Mouse (Mus musculus): ENCODE measurements around the gene Man1c1. TPM values are rescaled to one million over a fixed set of nuclear protein-coding genes. Genes with fewer than 3 reads are reported as not detected.

Gene Man1c1
- polyA plus RNA-seq, 1 experiment from 2014 or later = 3.8 TPM

DNA sequence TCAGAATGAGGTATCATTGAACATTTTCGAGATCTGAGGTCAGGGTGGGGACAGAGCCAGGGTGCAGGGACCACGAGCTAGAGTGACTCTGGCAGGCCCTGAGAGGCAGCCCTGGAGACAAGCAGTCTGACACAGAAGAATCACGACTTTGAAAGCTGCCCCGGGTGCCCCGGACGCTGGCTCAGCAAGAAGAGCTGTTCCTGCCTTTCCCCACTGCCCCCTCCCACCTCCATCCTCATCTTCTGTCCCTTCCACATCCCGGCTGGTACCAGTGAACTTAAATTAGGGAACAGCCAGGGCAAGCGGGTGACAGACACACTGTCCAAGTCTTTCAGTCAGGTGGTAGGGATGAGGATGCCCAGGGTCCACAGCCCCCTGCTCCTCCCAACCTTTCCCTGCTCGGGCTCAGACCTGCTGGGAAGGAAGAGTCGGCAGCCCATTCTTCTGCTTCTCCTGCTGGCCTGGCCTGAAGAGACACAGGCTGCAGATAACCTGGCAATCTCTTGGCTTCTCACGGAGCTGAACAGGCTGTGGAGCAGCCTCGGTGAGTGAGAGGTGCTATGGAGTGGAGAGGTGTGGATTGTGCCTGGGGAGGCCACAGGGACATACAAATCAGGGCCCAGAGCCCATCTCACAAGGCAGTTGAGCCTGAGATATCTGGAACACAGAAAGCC, 35.6 kb downstream of the Man1c1 start:
- Histone ChIP-seq H3K9me3 (no peaks in the 10 kb centered on the region), H3K4me3 (no peak overlapping the region), H3K4me1 (peaks cover 14% of the 10 kb centered on the region; the same call in 1 of the 2 replicates), H3K36me3 (replicated peaks) (no peaks in the 10 kb centered on the region), H3K27me3 (replicated peaks) (no peaks in the 10 kb centered on the region), H3K9ac (no peak overlapping the region), H3K27ac (no peak overlapping the region), H3K4me2 (no peak overlapping the region)
- ATAC-seq (replicated peaks) = no peak
- WGBS = 65% methylated on average over 12 of the region's 12 CpGs

DNA sequence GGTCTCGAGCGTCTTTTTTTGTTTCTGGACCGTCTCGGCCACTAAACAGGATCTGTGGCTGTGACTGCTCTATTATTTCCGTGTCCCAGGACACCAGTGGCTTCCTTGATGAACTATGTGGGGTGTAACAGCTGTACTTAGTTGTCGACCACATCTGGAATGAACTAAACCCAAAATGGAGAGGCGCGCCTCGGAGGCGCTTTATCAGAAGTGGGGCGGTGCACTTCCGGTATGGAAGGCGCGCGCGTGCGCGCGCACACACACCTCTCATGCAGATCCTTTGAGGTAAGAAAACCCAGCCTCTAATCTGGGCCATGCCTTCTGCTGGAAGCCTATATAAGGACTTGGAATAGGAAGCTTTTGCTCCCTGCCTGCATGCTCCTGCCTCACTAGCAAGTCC, 37.7 kb downstream of the Man1c1 start:
- ATAC-seq (replicated peaks) = no peak
- 91% methylated on average over 19 of the region's 19 CpGs for WGBS
- Histone ChIP-seq H3K4me1 (peaks cover 32% of the 10 kb centered on the region), H3K27me3 (replicated peaks) (no peaks in the 10 kb centered on the region), H3K4me2 (no peak overlapping the region), H3K27ac (no peak overlapping the region), H3K4me3 (no peak overlapping the region), H3K9me3 (no peaks in the 10 kb centered on the region), H3K9ac (no peak overlapping the region), H3K36me3 (replicated peaks) (no peaks in the 10 kb centered on the region)

DNA sequence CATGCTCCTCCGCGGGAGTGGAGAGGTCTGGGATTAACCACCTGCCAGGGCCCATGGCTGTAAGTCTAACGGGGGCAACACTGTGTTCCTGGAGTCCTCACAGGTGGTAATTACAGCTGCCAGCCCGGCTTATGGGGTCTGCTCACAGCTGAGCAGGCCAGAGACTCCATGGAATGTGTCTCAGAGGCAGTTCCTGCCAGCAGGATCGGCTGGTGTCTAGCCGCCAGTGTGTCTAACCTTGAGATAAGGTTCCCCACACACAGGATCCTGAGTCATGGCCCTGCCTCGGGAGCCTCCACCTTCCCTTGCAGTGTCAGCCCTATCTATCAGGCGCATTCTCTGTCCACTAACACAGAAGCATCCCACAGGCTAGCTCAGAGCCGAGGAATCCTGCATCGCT, 41.0 kb downstream of the Man1c1 start:
- no peaks in the 10 kb centered on the region for H3K36me3 ChIP-seq (replicated peaks)
- no peak overlapping the region for H3K27ac ChIP-seq
- H3K4me2 ChIP-seq = no peak overlapping the region
- no peaks in the 10 kb centered on the region for H3K27me3 ChIP-seq (replicated peaks)
- ATAC-seq (replicated peaks) = no peak
- H3K4me3 ChIP-seq = no peak overlapping the region
- no peak overlapping the region for H3K9ac ChIP-seq
- WGBS = 50% methylated on average over 10 of the region's 10 CpGs
- peaks cover 43% of the 10 kb centered on the region for H3K4me1 ChIP-seq
- H3K9me3 ChIP-seq = no peaks in the 10 kb centered on the region

DNA sequence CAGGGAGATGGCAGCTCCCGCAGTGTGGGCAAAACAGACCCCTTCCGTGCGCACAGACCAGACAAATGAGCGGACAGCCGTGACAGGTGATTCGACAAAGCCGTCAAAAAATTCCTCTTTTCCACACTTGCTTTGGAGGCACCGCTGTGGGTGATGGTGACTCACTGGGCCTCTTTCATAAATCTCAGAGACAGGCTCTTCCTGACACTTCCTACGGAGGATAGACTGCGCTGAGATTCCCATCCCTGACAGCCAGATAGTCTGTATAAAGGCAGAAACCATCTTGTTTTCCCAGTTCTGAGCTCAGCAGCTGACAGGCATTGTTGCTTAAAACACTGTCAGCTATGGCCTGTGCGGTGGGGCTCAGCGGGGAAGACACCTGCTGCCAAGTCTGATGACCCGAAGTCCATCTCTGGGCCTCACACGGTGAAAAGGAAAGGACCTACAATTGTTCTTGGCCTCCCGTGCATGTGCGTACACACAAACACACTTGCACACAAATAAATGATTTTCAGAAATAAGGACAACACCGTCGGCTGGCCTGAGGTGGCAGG, 43.4 kb downstream of the Man1c1 start:
- Histone ChIP-seq H3K27me3 (replicated peaks) (no peaks in the 10 kb centered on the region), H3K27ac (peak overlapping the region; percentile 70), H3K9ac (no peak overlapping the region), H3K4me1 (peaks cover 51% of the 10 kb centered on the region), H3K4me3 (no peak overlapping the region), H3K4me2 (peak overlapping the region; percentile 44), H3K9me3 (no peaks in the 10 kb centered on the region), H3K36me3 (replicated peaks) (no peaks in the 10 kb centered on the region)
- ATAC-seq (replicated peaks) = peak; percentile 27; the same call in 1 of the 2 replicates
- 20% methylated on average over 18 of the region's 18 CpGs for WGBS

DNA sequence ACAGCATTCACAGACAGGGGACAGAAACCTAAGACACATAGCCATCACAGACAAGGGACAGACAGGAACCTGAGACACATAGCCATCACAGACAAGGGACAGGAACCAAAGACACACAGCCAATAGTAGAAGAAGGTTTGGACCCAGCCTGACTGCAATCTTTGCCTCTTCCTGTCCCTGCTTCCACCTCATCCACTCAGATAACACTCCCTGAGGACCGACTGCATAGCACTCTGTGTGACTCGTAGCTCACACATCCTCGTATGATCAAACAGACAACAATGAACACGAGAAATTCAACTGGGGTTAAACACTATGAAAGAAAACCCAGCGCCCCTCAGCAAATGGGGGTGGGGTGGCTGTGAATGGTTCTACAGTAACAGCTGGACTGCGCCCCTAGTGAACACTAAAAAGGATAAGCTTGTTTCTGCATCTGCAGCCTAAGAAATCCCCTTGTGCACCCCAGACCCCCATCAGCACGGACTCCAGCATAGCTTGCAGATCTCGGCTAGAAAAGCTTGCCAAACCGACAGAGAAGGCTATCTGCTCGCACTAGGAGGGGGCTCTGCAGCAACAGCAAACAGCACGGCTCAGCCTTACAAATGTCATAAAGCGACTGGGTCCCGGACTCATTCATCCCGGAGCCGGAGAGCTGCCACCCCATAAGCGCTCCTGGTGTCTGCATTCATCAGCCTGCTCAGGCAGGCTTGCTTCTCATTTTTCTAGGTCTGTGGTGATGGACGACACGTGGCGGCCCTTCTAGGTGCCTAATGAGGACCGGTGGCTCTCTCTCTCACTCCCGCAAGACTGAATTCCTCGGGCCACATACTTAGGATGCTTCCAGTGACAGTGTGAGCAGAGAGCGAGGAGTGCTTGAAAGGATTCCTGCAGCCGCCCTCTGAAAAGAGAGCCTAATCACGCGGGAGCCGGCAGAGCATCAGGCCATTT, 44.5 kb downstream of the Man1c1 start:
- peaks cover 51% of the 10 kb centered on the region for H3K4me1 ChIP-seq
- no peaks in the 10 kb centered on the region for H3K36me3 ChIP-seq (replicated peaks)
- 0 out of 2 replicates have a peak overlapping the region, but pooled peaks have one; percentile 21 for H3K9ac ChIP-seq
- WGBS = 8% methylated on average over 27 of the region's 27 CpGs
- H3K4me3 ChIP-seq = peak overlapping the region; percentile 17
- peak; percentile 55 for ATAC-seq (replicated peaks)
- H3K27ac ChIP-seq = peak overlapping the region; percentile 70
- no peaks in the 10 kb centered on the region for H3K27me3 ChIP-seq (replicated peaks)
- peak overlapping the region; percentile 44 for H3K4me2 ChIP-seq
- H3K9me3 ChIP-seq = no peaks in the 10 kb centered on the region

DNA sequence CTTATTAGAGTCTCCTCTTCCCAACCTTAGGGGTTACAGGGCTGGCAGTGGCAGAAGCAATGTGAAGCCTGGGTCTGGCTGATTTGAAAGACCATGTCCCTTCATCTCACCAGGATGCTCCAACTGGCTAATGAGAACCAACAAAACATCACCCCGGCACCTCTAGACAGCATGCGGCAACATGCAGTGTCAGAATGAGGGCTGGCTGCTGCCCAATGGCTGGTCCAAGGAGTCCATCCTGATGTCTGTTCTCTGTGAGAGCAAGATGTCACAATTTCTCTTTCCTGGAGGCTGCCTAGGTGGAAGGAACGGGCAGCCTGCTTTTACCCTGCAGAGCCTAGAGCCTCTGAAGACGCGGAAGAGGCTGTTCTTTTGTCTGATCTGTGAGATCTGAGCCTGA, 46.6 kb downstream of the Man1c1 start:
- peak overlapping the region; percentile 6; the same call in 1 of the 2 replicates for H3K27ac ChIP-seq
- no peak overlapping the region for H3K9ac ChIP-seq
- ATAC-seq (replicated peaks) = no peak
- 35% methylated on average over 5 of the region's 5 CpGs for WGBS
- no peaks in the 10 kb centered on the region for H3K9me3 ChIP-seq
- no peak overlapping the region for H3K4me2 ChIP-seq
- no peaks in the 10 kb centered on the region for H3K36me3 ChIP-seq (replicated peaks)
- no peak overlapping the region for H3K4me3 ChIP-seq
- peaks cover 48% of the 10 kb centered on the region for H3K4me1 ChIP-seq
- no peaks in the 10 kb centered on the region for H3K27me3 ChIP-seq (replicated peaks)

DNA sequence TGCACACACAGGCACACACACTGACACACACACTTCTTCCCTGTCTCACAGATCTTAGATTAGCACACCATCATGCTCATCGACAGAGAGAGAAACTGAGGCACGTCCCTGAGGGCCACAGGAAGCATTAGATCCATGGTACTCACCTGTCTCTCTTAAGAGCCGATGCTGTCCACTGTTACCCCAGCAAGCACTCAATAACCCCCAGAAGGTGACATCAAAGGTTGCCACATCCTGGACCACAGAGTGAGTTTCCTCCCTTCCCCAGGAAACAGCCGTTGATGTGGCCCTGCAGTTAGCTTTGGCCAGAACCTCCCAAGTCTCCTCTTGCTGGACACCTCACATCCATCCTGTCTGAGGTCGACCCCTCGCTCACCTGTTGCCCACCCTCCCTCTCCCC, 49.7 kb downstream of the Man1c1 start:
- 90% methylated on average over 6 of the region's 6 CpGs for WGBS
- H3K4me2 ChIP-seq = no peak overlapping the region
- no peak overlapping the region for H3K9ac ChIP-seq
- no peak for ATAC-seq (replicated peaks)
- no peaks in the 10 kb centered on the region for H3K27me3 ChIP-seq (replicated peaks)
- H3K36me3 ChIP-seq (replicated peaks) = no peaks in the 10 kb centered on the region
- H3K27ac ChIP-seq = no peak overlapping the region
- no peak overlapping the region for H3K4me3 ChIP-seq
- no peaks in the 10 kb centered on the region for H3K9me3 ChIP-seq
- peaks cover 19% of the 10 kb centered on the region for H3K4me1 ChIP-seq

DNA sequence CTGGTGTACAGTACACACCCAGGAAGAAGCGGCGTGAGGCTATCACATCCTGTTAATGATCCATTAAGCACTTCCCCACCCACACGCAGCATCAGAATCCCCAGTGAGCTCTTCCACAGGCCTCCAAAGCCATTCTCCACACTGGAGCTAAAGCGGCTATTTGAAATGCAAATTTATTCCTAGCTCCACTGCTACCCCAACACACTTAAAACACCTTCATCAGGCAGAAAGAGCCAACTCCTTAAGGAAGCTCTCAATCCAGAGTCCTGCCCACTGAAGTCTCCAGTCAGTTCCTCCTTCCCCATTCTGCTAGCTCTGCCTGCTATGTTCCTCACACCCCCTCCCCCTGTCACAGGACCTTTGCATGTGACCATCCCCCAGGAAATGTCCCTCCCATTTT, 51.4 kb downstream of the Man1c1 start:
- Histone ChIP-seq H3K9ac (no peak overlapping the region), H3K4me2 (no peak overlapping the region), H3K27ac (no peak overlapping the region), H3K4me3 (no peak overlapping the region), H3K9me3 (no peaks in the 10 kb centered on the region), H3K27me3 (replicated peaks) (no peaks in the 10 kb centered on the region), H3K36me3 (replicated peaks) (no peaks in the 10 kb centered on the region), H3K4me1 (peaks cover 11% of the 10 kb centered on the region)
- WGBS = 44% methylated on average over 4 of the region's 4 CpGs
- ATAC-seq (replicated peaks) = no peak

DNA sequence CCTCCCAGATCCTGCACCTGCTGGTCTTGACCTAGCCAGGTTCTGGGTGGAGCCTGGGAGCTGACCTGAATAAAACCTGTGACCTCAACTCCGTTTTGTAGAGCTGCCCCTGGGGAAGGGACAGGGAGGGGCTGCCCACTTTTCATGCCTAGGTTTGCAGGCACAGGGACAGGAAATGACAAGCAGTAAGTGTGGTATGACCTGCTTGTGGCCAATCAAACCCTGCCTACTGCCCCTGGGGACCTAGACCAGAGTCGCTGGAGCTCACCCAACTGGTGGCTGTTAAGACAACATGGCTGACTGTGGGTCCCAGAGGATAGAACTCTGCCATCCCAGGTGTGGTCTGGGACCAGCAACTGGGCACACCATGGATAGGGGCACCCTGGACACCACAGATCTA, 51.9 kb downstream of the Man1c1 start:
- Histone ChIP-seq H3K27me3 (replicated peaks) (no peaks in the 10 kb centered on the region), H3K9me3 (no peaks in the 10 kb centered on the region), H3K9ac (no peak overlapping the region), H3K4me3 (no peak overlapping the region), H3K36me3 (replicated peaks) (no peaks in the 10 kb centered on the region), H3K4me2 (no peak overlapping the region), H3K4me1 (peaks cover 6% of the 10 kb centered on the region; the same call in 1 of the 2 replicates), H3K27ac (no peak overlapping the region)
- ATAC-seq (replicated peaks) = no peak
- 49% methylated on average over 2 of the region's 2 CpGs for WGBS

DNA sequence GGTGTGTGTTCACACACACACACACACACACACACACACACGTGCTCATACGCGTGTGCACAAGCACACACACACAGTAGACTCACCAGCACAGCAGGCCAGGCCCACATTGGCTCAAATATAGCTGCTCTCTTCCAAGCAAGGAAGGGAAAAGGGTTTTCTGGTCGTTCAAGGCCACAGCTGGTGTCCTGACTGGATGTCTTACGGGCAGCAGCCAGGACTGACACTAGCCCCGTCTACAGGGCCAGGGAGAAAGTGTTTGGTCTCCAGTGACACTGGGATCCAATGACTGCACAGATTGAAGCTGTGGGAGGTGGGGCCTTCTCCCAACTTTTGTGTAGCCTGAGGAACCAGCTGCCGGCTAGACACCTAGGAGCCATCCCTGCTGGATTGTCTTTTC, 52.7 kb downstream of the Man1c1 start:
- Histone ChIP-seq H3K4me3 (no peak overlapping the region), H3K36me3 (replicated peaks) (no peaks in the 10 kb centered on the region), H3K9ac (no peak overlapping the region), H3K4me2 (no peak overlapping the region), H3K9me3 (no peaks in the 10 kb centered on the region), H3K4me1 (0 out of 2 replicates have a peak, but pooled peaks cover 5% of the 10 kb centered on the region), H3K27ac (no peak overlapping the region), H3K27me3 (replicated peaks) (no peaks in the 10 kb centered on the region)
- WGBS = 74% methylated on average over 7 of the region's 7 CpGs
- ATAC-seq (replicated peaks) = no peak

DNA sequence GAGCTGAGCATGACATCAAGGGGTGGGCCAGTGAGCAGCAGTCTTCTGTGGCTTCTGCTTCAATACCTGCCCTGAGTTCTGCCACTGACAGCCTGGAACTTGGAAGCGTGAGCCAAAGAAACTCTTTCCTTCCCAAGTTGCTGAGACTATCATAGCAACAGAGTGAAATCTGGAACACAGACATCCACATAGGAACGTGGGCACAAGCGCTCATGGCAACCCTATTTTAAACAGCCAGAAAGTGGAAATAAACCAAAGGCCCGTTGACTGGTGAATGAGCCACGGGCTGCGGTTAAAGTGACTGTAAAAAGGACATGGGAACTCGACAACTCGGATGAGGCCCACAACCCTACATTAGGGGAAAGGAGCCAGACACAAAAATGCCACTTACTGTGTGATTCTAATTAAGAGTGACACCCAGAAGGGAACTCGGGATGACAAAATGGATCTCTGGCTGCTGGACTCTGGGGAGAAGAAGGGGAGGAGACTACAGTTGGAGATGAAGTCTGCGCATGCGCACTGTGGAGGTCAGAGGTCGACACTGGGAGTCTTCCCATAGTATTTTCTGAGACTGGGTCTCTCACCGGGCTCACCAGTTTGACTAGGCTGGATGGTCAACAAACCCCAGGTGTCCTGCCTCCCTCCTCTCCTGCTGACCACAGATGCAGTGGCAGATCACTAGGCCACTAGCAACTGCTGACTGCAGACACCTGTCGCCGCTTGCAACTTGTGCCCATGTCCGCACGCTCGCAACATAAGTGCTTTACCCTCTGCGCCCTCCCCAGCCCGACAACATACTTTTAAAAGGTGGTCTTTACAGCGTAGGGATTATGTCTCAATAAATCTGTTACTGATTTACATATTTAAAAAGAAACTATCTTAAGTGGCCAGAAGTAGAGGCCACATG, 58.8 kb downstream of the Man1c1 start:
- H3K4me1 ChIP-seq = peaks cover 8% of the 10 kb centered on the region; the same call in 1 of the 2 replicates
- no peaks in the 10 kb centered on the region for H3K36me3 ChIP-seq (replicated peaks)
- no peak overlapping the region for H3K4me3 ChIP-seq
- H3K27me3 ChIP-seq (replicated peaks) = no peaks in the 10 kb centered on the region
- H3K9ac ChIP-seq = no peak overlapping the region
- H3K4me2 ChIP-seq = no peak overlapping the region
- no peak overlapping the region for H3K27ac ChIP-seq
- no peaks in the 10 kb centered on the region for H3K9me3 ChIP-seq
- no peak for ATAC-seq (replicated peaks)
- WGBS = 87% methylated on average over 21 of the region's 21 CpGs
